Mouse (Mus musculus) MEL (cell line): Measurements from ENCODE around the gene Dab2. TPM values are rescaled to one million over a fixed set of nuclear protein-coding genes. Genes with fewer than 3 reads are reported as not detected.

Source experiments
- DNase-seq: peaks from one replicate; pipeline ENCODE4 v3.0.0; 2011; ENCODE audit warnings: low read depth, low spot score
- H3K27ac ChIP-seq: 2 replicates; pipeline ENCODE4 v1.5.1; 2012; ENCODE audit warnings: low read depth, mild to moderate bottlenecking, control low read depth, low read length, moderate library complexity; ENCODE audit not compliant: control insufficient read depth
- H3K27me3 ChIP-seq, 2 experiments: fragments of 150-350 bp in 1 of 2; sonication (generic) in 1 of 2; 2 replicates each; pipeline ENCODE4 v1.6.1; 2012; ENCODE audit warnings: low read length in 2 of 2, mild to moderate bottlenecking in 2 of 2, improper control_type of control experiment in 1 of 2, moderate library complexity in 1 of 2; ENCODE audit not compliant: insufficient read depth in 2 of 2, control insufficient read depth in 1 of 2
- H3K36me3 ChIP-seq, 2 experiments: 2 replicates each; pipeline ENCODE4 v1.6.1; 2012 to 2014; ENCODE audit warnings: low read length in 2 of 2, improper control_type of control experiment in 1 of 2, inconsistent platforms in 1 of 2, mild to moderate bottlenecking in 1 of 2; ENCODE audit not compliant: insufficient read depth in 2 of 2, control insufficient read depth in 1 of 2
- H3K4me1 ChIP-seq, 2 experiments: fragments of 150-350 bp in 1 of 2; sonication (generic) in 1 of 2; 2 replicates each; pipeline ENCODE4 v1.6.1; 2012; ENCODE audit warnings: low read length in 2 of 2, improper control_type of control experiment in 1 of 2, mild to moderate bottlenecking in 1 of 2; ENCODE audit not compliant: insufficient read depth in 2 of 2, control insufficient read depth in 1 of 2
- H3K4me3 ChIP-seq, 2 experiments: fragments of 150-350 bp in 1 of 2; sonication (generic) in 1 of 2; 2 replicates each; pipeline ENCODE4 v1.5.1; 2012; ENCODE audit warnings: low read depth in 2 of 2, low read length in 2 of 2, mild to moderate bottlenecking in 2 of 2, moderate library complexity in 2 of 2, control low read depth in 1 of 2, improper control_type of control experiment in 1 of 2; ENCODE audit not compliant: control insufficient read depth in 1 of 2, insufficient read depth in 1 of 2
- H3K79me2 ChIP-seq: 2 replicates; pipeline ENCODE4 v1.6.1; 2012; ENCODE audit warnings: mild to moderate bottlenecking, low read length, moderate library complexity; ENCODE audit not compliant: control insufficient read depth, poor library complexity, insufficient read depth
- H3K9ac ChIP-seq: 2 replicates; pipeline ENCODE4 v1.6.1; 2012; ENCODE audit warnings: low read depth, mild to moderate bottlenecking, control low read depth, low read length, moderate library complexity; ENCODE audit not compliant: control insufficient read depth, poor library complexity, severe bottlenecking
- H3K9me3 ChIP-seq: fragments of 150-350 bp; sonication (generic); replicated peaks from 2 replicates; pipeline ENCODE4 v1.6.1; 2012; ENCODE audit warnings: mild to moderate bottlenecking, low read length, improper control_type of control experiment, moderate library complexity; ENCODE audit not compliant: insufficient read depth
- CHD1 ChIP-seq: IDR thresholded peaks from 2 replicates; pipeline ENCODE4 v1.6.1; 2012; ENCODE audit warnings: low read depth, mild to moderate bottlenecking, inconsistent platforms, low read length, improper control_type of control experiment
- CTCF ChIP-seq, 3 experiments: IDR thresholded peaks in 2 of 3; conservative IDR thresholded peaks in 1 of 3; 2 replicates each; pipeline ENCODE4 v1.5.1; 2011 to 2012; ENCODE audit warnings: low read length in 3 of 3, low read depth in 2 of 3, mild to moderate bottlenecking in 2 of 3, improper control_type of control experiment in 1 of 3, inconsistent platforms in 1 of 3, mixed read lengths in 1 of 3, moderate library complexity in 1 of 3; ENCODE audit not compliant: control insufficient read depth in 1 of 3, insufficient read depth in 1 of 3, poor library complexity in 1 of 3, severe bottlenecking in 1 of 3
- EP300 ChIP-seq, 2 experiments: IDR thresholded peaks; 2 replicates each; pipeline ENCODE4 v1.6.1; 2011; ENCODE audit warnings: improper control_type of control experiment in 2 of 2, low read length in 2 of 2, low read depth in 1 of 2, mild to moderate bottlenecking in 1 of 2
- ETS1 ChIP-seq: IDR thresholded peaks from 2 replicates; pipeline ENCODE4 v1.6.1; 2012; ENCODE audit warnings: low read depth, mild to moderate bottlenecking, inconsistent platforms, low read length, improper control_type of control experiment, moderate library complexity
- GABPA ChIP-seq: IDR thresholded peaks from 2 replicates; pipeline ENCODE4 v1.6.1; 2012; ENCODE audit warnings: low read depth, mild to moderate bottlenecking, inconsistent platforms, low read length, improper control_type of control experiment, moderate library complexity
- JUND ChIP-seq: IDR thresholded peaks from 2 replicates; pipeline ENCODE4 v1.6.1; 2011; ENCODE audit warnings: low read depth, mild to moderate bottlenecking, improper control_type of control experiment, low read length
- KAT2A ChIP-seq: conservative IDR thresholded peaks from 2 replicates; pipeline ENCODE4 v1.6.1; 2012; ENCODE audit warnings: low read depth, low read length, improper control_type of control experiment, inconsistent platforms
- MAX ChIP-seq: IDR thresholded peaks from 2 replicates; pipeline ENCODE4 v1.6.1; 2011; ENCODE audit warnings: low read length, improper control_type of control experiment
- MEF2A ChIP-seq: IDR thresholded peaks from 2 replicates; pipeline ENCODE4 v1.6.1; 2014; ENCODE audit warnings: low read depth, mild to moderate bottlenecking, inconsistent platforms, low read length, improper control_type of control experiment; ENCODE audit not compliant: poor library complexity, insufficient replicate concordance, severe bottlenecking; ENCODE audit errors: extremely low read depth
- MYC ChIP-seq: IDR thresholded peaks from 2 replicates; pipeline ENCODE4 v1.6.1; 2011; ENCODE audit warnings: low read depth, mild to moderate bottlenecking, low read length, improper control_type of control experiment, moderate library complexity
- POLR2AphosphoS2 ChIP-seq: IDR thresholded peaks from 2 replicates; pipeline ENCODE4 v1.6.1; 2011; ENCODE audit warnings: low read length, improper control_type of control experiment
- SMC3 ChIP-seq: IDR thresholded peaks from 2 replicates; pipeline ENCODE4 v1.6.1; 2011; ENCODE audit warnings: low read depth, low read length, improper control_type of control experiment
- TBP ChIP-seq: IDR thresholded peaks from 2 replicates; pipeline ENCODE4 v1.8.0; 2011; ENCODE audit warnings: low read depth, low read length, improper control_type of control experiment
- USF1 ChIP-seq: IDR thresholded peaks from 2 replicates; pipeline ENCODE4 v1.6.1; 2014; ENCODE audit warnings: low read depth, mild to moderate bottlenecking, inconsistent platforms, low read length, improper control_type of control experiment, moderate library complexity
- USF2 ChIP-seq, 2 experiments: IDR thresholded peaks; 2 replicates each; pipeline ENCODE4 v1.6.1; 2011 to 2012; ENCODE audit warnings: improper control_type of control experiment in 2 of 2, low read length in 2 of 2, borderline replicate concordance in 1 of 2, inconsistent platforms in 1 of 2, low read depth in 1 of 2, mild to moderate bottlenecking in 1 of 2; ENCODE audit not compliant: insufficient read depth in 1 of 2
- ZC3H11A ChIP-seq: IDR thresholded peaks from 2 replicates; pipeline ENCODE4 v1.6.1; 2012; ENCODE audit warnings: low read depth, mild to moderate bottlenecking, inconsistent platforms, low read length, improper control_type of control experiment
- ZKSCAN1 ChIP-seq: IDR thresholded peaks from 2 replicates; pipeline ENCODE4 v1.6.1; 2012; ENCODE audit warnings: low read depth, mild to moderate bottlenecking, inconsistent platforms, low read length, improper control_type of control experiment, moderate library complexity
- ZMIZ1 ChIP-seq: IDR thresholded peaks from 2 replicates; pipeline ENCODE4 v1.6.1; 2012; ENCODE audit warnings: low read depth, mild to moderate bottlenecking, inconsistent platforms, low read length, improper control_type of control experiment, moderate library complexity
- polyA plus RNA-seq, 2 experiments: library from polyadenylated mRNA; stranded (reverse) in 1 of 2; unstranded in 1 of 2; fragments of >175 nt in 1 of 2; fragments of >200 nt in 1 of 2; gene quantifications; 2 replicates each; pipeline versions ENCODE4 v1.2.1 to v1.2.4; 2012; ENCODE audit warnings: low replicate concordance in 2 of 2, low read depth in 1 of 2; ENCODE audit not compliant: insufficient read length in 2 of 2, insufficient read depth in 1 of 2, missing spikeins in 1 of 2
- total RNA-seq: library from RNA; depleted of rRNA; stranded (reverse); fragments of 300-350 nt; gene quantifications from 2 replicates; pipeline ENCODE4 v1.2.3, GENCODE M21; 2012

Gene Dab2
- total and polyA plus RNA-seq, 3 experiments, result not detected

DNA sequence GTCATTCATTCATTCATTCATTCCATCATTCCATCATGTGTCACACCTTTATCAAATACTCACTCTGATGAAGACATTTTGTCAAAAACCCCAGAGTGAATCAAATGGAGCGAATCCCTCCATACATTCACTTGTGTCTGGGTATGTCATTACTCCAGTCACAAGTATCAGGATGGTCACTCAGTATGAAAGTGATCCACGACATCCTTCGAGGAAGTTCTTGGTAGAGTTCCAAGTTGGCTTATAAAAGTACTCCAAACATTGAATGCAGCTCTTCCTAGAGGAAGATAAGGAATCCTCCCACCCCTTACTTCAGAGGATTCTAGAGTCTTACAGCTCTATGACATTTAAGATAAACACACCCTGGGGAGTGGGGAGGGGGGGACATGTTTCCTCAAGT lies 10.0 kb downstream of the Dab2 start:
- H3K27me3 ChIP-seq, result no peaks in the 10 kb centered on the region
- no peaks in the 10 kb centered on the region for H3K36me3 ChIP-seq
- no peak for DNase-seq
- H3K9me3 ChIP-seq, result no peaks in the 10 kb centered on the region
- H3K27ac ChIP-seq, result no peak overlapping the region
- H3K4me3 ChIP-seq, result no peak overlapping the region
- H3K79me2 ChIP-seq, result no peaks in the 10 kb centered on the region
- H3K9ac ChIP-seq, result no peak overlapping the region
- no peaks in the 10 kb centered on the region for H3K4me1 ChIP-seq
- TF ChIP-seq USF1, result no peak

DNA sequence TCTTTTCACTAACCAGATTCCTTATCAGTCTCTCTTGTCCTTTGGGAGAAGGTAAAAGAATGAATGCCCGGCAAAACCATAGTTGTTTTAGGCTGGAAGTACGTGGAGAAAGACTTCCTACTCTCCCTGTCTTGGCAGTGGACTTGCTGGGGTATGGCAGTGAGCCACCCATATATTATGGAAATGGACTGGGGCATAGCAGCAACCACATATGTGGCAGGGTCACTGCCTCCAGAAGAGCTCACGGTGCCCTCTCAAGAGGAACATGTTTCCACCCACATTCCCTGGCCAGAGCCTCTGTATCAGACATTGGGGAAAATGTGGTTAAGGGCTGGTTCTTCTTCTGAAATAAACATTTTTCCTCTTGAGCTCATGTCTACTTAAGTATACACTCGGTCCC lies 10.8 kb downstream of the Dab2 start:
- no peaks in the 10 kb centered on the region for H3K36me3 ChIP-seq
- H3K27ac ChIP-seq, result no peak overlapping the region
- H3K9me3 ChIP-seq, result no peaks in the 10 kb centered on the region
- DNase-seq, result no peak
- H3K4me1 ChIP-seq, result no peaks in the 10 kb centered on the region
- H3K4me3 ChIP-seq, result no peak overlapping the region
- H3K9ac ChIP-seq, result no peak overlapping the region
- H3K27me3 ChIP-seq, result no peaks in the 10 kb centered on the region
- H3K79me2 ChIP-seq, result no peaks in the 10 kb centered on the region
- TF ChIP-seq USF2 (IDR thresholded peaks at IDR 0.05; ENCODE audit: borderline replicate concordance in 1 of 2, insufficient read depth in 1 of 2, low read depth in 1 of 2, low read length in 2 of 2), result no peak
- TF ChIP-seq ETS1, result no peak
- no peak for TF ChIP-seq SMC3
- no peak for TF ChIP-seq MEF2A
- TF ChIP-seq CTCF (IDR thresholded peaks at IDR 0.05 in 2 of 3, conservative IDR thresholded peaks at IDR 0.05 in 1 of 3; ENCODE audit: control insufficient read depth in 1 of 3, insufficient read depth in 1 of 3, low read depth in 2 of 3, low read length in 3 of 3, poor library complexity in 1 of 3, severe bottlenecking in 1 of 3), result no peak
- TF ChIP-seq TBP, result no peak
- TF ChIP-seq MAX, result no peak
- TF ChIP-seq CHD1, result no peak
- no peak for TF ChIP-seq ZMIZ1
- no peak for TF ChIP-seq GABPA
- TF ChIP-seq ZKSCAN1, result no peak
- TF ChIP-seq EP300 (IDR thresholded peaks at IDR 0.05; ENCODE audit: low read depth in 1 of 2, low read length in 2 of 2), result no peak
- TF ChIP-seq KAT2A, result no peak
- no peak for TF ChIP-seq MYC
- no peak for TF ChIP-seq ZC3H11A
- TF ChIP-seq JUND, result no peak
- TF ChIP-seq POLR2AphosphoS2, result no peak
